Mouse (Mus musculus): Measurements from ENCODE around the gene Slc25a44. TPM values are rescaled to one million over a fixed set of nuclear protein-coding genes. Genes with fewer than 3 reads are reported as not detected.
"Not testable (repeated sequence)": the region's sequence is repeated elsewhere in the genome, so short reads cannot be mapped to it uniquely, and the experiment has no call there.

Gene Slc25a44
- total RNA-seq, 1 experiment from 2014 or later = 46.7 TPM

DNA sequence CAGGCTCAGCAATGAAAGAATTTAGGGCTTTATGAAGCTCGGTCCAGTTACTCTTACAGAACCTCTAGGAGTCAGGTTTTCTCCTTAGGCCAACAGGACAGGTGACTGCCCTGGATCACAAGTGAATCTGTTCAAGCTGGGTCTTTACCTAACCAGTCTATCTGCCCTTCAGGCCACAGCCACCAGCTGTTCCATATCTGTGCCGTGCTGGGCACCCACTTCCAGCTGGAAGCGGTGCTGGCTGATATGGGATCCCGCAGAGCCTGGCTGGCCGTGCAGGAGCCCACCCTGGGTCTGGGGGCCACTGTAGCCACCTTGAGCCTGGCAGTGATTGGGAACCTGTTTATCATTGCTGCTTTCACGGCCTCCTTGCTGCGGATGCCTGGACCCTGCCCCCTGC is 57.4 kb downstream of the Slc25a44 start:
- not testable (repeated sequence) for DNase-seq

DNA sequence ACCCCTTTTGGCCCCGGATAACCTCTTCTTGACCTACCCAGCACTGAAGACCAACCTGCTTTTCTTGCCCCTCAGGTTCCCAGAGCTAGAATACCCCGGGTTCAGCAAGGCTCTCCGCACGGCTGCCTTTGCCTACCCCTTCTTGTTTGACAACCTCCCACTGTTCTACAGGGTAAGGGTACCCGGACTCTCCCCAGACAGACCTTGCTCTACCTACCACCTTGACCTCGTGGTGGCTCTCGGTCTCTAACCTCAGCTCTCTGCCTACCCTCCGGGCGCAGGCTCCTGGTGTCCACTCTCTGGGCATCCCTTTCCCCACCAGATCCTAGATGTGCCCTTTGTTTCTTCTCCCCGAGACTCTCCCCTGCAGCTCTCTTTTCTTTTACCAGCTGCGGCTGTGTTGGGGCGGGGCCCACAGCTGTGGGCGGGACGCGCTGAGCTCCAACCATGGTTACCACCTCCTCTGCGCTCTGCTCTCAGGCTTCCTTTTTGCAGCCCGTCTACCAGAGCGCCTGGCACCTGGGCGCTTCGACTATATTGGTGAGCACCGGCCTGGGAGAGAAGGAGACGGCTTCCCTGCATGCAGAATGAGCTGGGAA is 58.0 kb downstream of the Slc25a44 start:
- DNase-seq = peak; percentile 72

DNA sequence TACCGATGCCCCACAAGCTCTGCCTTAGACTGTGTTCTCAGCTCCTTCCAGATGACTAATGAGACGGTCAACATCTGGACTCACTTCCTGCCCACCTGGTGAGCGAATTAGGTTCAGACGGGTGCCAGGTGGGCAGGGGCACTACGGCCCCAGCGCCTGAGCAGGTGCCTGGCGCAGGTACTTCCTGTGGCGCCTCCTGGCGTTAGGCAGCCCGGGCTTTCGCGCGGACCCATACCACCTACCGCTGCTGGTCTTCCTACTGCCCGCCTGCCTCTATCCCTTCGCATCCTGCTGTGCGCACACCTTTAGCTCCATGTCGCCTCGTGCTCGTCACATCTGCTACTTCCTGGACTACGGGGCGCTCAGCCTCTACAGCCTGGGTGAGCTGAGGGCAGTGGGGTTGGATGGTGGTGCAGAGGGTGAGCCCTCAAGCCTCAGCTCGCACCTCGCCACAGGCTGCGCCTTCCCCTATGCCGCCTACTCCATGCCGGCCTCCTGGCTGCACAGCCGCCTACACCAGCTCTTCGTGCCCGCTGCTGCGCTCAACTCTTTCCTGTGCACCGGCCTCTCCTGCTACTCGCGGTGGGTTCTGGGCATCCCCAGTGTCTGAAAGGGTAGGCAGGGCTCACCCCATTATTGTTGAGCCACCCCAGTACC is 59.1 kb downstream of the Slc25a44 start:
- no peak for DNase-seq

DNA sequence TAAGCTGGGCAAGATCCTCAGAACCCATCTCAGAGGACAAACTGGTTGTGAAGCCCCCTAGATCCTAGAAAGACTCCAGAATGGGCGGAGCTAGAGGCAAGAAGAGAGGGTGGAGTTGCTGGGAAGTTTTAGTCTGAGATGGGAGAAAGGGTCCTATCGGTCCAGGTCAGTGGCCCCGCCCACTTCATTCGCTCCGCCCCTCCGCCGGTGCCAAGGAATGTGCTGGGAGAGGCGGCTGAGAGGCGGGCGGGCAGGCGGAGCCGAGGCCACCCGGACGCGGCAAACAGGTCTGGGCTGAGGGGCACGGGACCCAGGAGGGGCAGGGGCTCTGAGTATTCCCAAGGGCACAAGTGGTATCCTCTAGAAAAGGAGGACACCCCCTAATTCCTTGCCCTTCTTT is 60.6 kb downstream of the Slc25a44 start, which contains the start of gene Paqr6:
Gene Paqr6 (plus strand): TSS at position 248 of the 400 bp plus-strand sequence.
- peak; percentile 84 for DNase-seq

DNA sequence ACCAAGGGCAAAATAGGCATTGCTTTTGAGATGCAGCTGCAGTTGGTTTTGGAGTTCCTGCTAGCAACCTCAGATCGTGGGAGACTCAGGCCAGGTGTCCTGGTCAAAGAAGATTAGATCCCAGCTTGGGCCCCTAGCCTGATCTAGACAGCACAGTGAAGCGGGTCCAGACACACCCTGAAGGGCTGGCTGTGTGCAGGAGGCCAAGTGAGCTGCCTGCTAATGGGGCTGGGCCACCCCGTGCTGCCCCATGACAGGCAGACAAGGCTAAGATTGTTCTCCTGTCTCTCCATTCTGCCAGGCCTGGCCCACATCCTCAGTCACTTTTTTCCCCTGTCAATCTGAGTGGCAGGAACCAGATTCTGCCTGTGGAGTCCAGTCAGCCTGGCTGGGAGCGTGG is 61.2 kb downstream of the Slc25a44 start:
- no peak for DNase-seq

DNA sequence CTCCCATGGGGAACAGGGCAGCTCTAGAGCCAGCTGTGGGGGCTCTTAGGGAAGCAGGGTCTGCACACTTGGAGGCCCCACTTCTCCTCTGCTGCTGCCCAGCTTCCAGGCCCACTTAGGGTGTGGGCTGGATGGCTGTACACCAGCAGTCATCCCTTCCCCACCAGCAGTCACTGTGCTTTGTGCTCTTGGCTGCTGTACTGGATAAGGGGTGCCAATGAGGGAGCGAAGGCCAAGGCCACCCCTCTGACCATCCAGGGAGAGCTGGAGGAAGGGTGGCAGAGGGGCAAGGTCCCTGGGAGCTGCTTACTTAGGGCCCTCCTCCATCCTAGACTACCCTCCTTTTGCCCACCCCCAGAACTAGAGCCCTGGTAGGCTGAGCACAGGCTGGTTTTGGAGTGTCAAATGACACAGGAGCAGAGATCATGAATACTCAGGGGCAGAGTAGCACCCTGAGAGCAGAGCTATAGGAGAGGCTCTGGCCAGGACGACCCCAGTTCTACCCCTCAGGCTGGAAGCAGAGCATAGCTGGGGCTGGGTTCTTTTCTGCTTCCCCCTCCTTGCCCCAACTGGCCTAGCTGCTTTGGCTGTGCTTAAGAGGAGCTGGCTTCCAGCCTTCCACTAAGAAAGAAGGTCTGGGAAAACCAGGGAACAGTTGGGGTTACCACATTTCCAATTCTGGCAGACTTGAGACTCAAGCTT is 63.2 kb downstream of the Slc25a44 start:
- DNase-seq = no peak

DNA sequence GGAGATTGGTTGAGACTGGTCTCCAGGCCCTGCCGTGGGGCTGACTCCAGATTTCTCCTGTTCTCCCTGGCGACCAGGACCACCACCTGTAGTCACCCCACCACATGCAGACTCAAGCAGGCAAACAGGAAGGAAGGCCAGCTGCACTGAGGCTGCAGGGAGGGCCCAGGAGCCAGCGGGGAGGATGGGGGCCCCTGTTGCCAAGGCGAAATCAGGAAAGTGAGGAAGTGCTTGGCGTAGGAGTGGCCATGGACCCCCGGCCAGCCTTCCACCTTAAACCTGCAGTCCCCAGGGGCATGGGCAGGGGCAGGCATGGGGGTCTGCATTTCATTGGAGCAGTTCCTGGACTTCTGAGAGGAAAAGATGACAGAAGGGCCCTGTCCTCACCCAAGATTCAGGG is 63.8 kb downstream of the Slc25a44 start:
- no peak for DNase-seq

Small RNA genes lying within 50 kb of the gene (microRNA-seq; reads per million reads assigned to microRNA genes)
- gene Mir7011 = 0 reads per million in 2 experiments

Other genes starting within 250 kb of the Slc25a44 start
- 0.86 and 2.1 TPM in 2 replicates for gene Rhbg, start 170.4 kb downstream of the Slc25a44 start, total RNA-seq (2021)
- gene Gm38392, start 137.9 kb downstream of the Slc25a44 start, total RNA-seq (2021) = 0.96 and 1.5 TPM in 2 replicates
- gene Tsacc, start 128.1 kb downstream of the Slc25a44 start, total RNA-seq (2021) = 8.3 and 9.7 TPM in 2 replicates
- 255 and 265 TPM in 2 replicates for gene Cct3, start 128.0 kb downstream of the Slc25a44 start, total RNA-seq (2021)
- 139 and 159 TPM in 2 replicates for gene Glmp, start 100.1 kb downstream of the Slc25a44 start, total RNA-seq (2021)
- 15.9 and 22.2 TPM in 2 replicates for gene Tmem79, start 89.0 kb downstream of the Slc25a44 start, total RNA-seq (2021)
- 44.5 and 55.1 TPM in 2 replicates for gene Smg5, start 88.9 kb downstream of the Slc25a44 start, total RNA-seq (2021)
- 3.0 TPM in 2 replicates for gene Paqr6, start 60.6 kb downstream of the Slc25a44 start, total RNA-seq (2021)
- 0.67 and 0.94 TPM in 2 replicates for gene Bglap3, start 52.4 kb downstream of the Slc25a44 start, total RNA-seq (2021)
- gene Bglap2, start 46.4 kb downstream of the Slc25a44 start, total RNA-seq (2021) = not detected in 2 replicates
- 2.1 and 3.3 TPM in 2 replicates for gene Bglap, start 40.7 kb downstream of the Slc25a44 start, total RNA-seq (2021)
- gene Pmf1, start 14.8 kb downstream of the Slc25a44 start, total RNA-seq (2021) = 57.0 and 58.2 TPM in 2 replicates
- 11.0 and 11.5 TPM in 2 replicates for gene Sema4a, start 36.0 kb upstream of the Slc25a44 start, total RNA-seq (2021)
- gene Lmna, start 84.8 kb upstream of the Slc25a44 start, total RNA-seq (2021) = 97.6 and 99.3 TPM in 2 replicates
- gene Mex3a, start 107.3 kb upstream of the Slc25a44 start, total RNA-seq (2021) = 4.2 and 4.4 TPM in 2 replicates
- gene Rab25, start 123.2 kb upstream of the Slc25a44 start, total RNA-seq (2021) = not detected in 2 replicates
- 133 and 138 TPM in 2 replicates for gene Lamtor2, start 127.9 kb upstream of the Slc25a44 start, total RNA-seq (2021)
- gene Ubqln4, start 128.6 kb upstream of the Slc25a44 start, total RNA-seq (2021) = 70.3 and 75.3 TPM in 2 replicates
- gene Ssr2, start 150.7 kb upstream of the Slc25a44 start, total RNA-seq (2021) = 222 and 252 TPM in 2 replicates
- gene Arhgef2, start 180.8 kb upstream of the Slc25a44 start, total RNA-seq (2021) = 36.9 and 67.6 TPM in 2 replicates
- gene Rxfp4, start 228.0 kb upstream of the Slc25a44 start, total RNA-seq (2021) = not detected in 2 replicates

Measured in adrenal gland, postnatal 14 days (tissue).